Mouse (Mus musculus) R1 (cell line): ENCODE data around the gene Cyp46a1.
A peak's percentile ranks its signal among the peaks of the same experiment; 100 is the strongest.

Source experiments
- DNase-seq: peaks from one replicate; pipeline ENCODE4 v3.0.0-alpha.2; 2018; ENCODE audit warnings: low read depth, low spot score

The Cyp46a1 gene

GRCm38 (mm10) chr12:108333895-108334445 lies at the start of gene Cyp46a1:
Gene Cyp46a1 (plus strand): TSS chr12:108334381.
- DNase-seq: peak; percentile 98

GRCm38 (mm10) chr12:108284455-108285224 lies 49.5 kb upstream of the Cyp46a1 start:
- DNase-seq: peak; percentile 59

- peak; percentile 65 for DNase-seq
Measured at GRCm38 (mm10) chr12:108285225-108286011, 48.8 kb upstream of the Cyp46a1 start.

GRCm38 (mm10) chr12:108286381-108286780 lies 47.8 kb upstream of the Cyp46a1 start:
- DNase-seq: no peak

- no peak for DNase-seq
Measured at GRCm38 (mm10) chr12:108287011-108287410, 47.2 kb upstream of the Cyp46a1 start.

GRCm38 (mm10) chr12:108288127-108288880 lies 45.9 kb upstream of the Cyp46a1 start:
- no peak for DNase-seq

GRCm38 (mm10) chr12:108292419-108292818 lies 41.8 kb upstream of the Cyp46a1 start:
- peak; percentile 86 for DNase-seq

GRCm38 (mm10) chr12:108292957-108293356 lies 41.2 kb upstream of the Cyp46a1 start:
- DNase-seq: peak; percentile 86

- DNase-seq: no peak
Measured at GRCm38 (mm10) chr12:108294620-108295019, 39.6 kb upstream of the Cyp46a1 start.

GRCm38 (mm10) chr12:108297033-108297432 lies 37.1 kb upstream of the Cyp46a1 start:
- DNase-seq: peak; percentile 71

- no peak for DNase-seq
Measured at GRCm38 (mm10) chr12:108301006-108301405, 33.2 kb upstream of the Cyp46a1 start.

- no peak for DNase-seq
Measured at GRCm38 (mm10) chr12:108303778-108304365, 30.3 kb upstream of the Cyp46a1 start.

- DNase-seq: no peak
Measured at GRCm38 (mm10) chr12:108305172-108305571, 29.0 kb upstream of the Cyp46a1 start.

- DNase-seq: peak; percentile 47
Measured at GRCm38 (mm10) chr12:108305812-108306794, 28.1 kb upstream of the Cyp46a1 start, which contains the start of gene Hhipl1. Gene Hhipl1 (plus strand): TSS chr12:108306270.

GRCm38 (mm10) chr12:108307553-108307952 lies 26.6 kb upstream of the Cyp46a1 start:
- peak; percentile 86 for DNase-seq

- DNase-seq: no peak
Measured at GRCm38 (mm10) chr12:108308363-108308856, 25.8 kb upstream of the Cyp46a1 start.

- DNase-seq: no peak
Measured at GRCm38 (mm10) chr12:108309116-108309794, 24.9 kb upstream of the Cyp46a1 start.

GRCm38 (mm10) chr12:108310041-108310440 lies 24.1 kb upstream of the Cyp46a1 start:
- no peak for DNase-seq

GRCm38 (mm10) chr12:108310456-108311027 lies 23.6 kb upstream of the Cyp46a1 start:
- DNase-seq: no peak
